Mouse (Mus musculus) telencephalon, adult 2 months (tissue): ENCODE data around the gene Far2.

Experiments
- DNase-seq: peaks from one replicate; pipeline ENCODE4 v3.0.0-alpha.2; 2011; ENCODE audit warnings: low read depth, low spot score

Far2 gene

GRCm38 (mm10) chr6:148218235-148219076 lies 171.4 kb downstream of the Far2 start:
- DNase-seq: no peak

- DNase-seq: no peak
Observed at GRCm38 (mm10) chr6:148222686-148223085, 175.6 kb downstream of the Far2 start.

GRCm38 (mm10) chr6:148227542-148227941 lies 180.5 kb downstream of the Far2 start:
- no peak for DNase-seq
